Mouse (Mus musculus) lung, postnatal 0 days (tissue): ENCODE measurements around the gene Farsb. TPM values are rescaled to one million over a fixed set of nuclear protein-coding genes. Genes with fewer than 3 reads are reported as not detected.
A peak's percentile ranks its signal among the peaks of the same experiment; 100 is the strongest.

Source experiments
- ATAC-seq: fragments of 200-750 bp; cut with Nextera tagmentation; 2 replicates; pipeline ENCODE4 v1.8.0; 2017; ENCODE audit warnings: moderate library complexity
- DNase-seq: peaks from one replicate; pipeline ENCODE4 v3.0.0-alpha.2; 2016; ENCODE audit warnings: low spot score
- H3K27ac ChIP-seq: fragments of 300-500 bp; sonication (generic); 2 replicates; pipeline ENCODE4 v1.5.1; 2014; ENCODE audit warnings: antibody characterized with exemption, mild to moderate bottlenecking, low read length, mixed read lengths
- H3K27me3 ChIP-seq: fragments of 300-500 bp; sonication (generic); replicated peaks from 2 replicates; pipeline ENCODE4 v1.6.1; 2014; ENCODE audit warnings: low read length, mixed read lengths; ENCODE audit not compliant: insufficient read depth
- H3K36me3 ChIP-seq: fragments of 300-500 bp; sonication (generic); 2 replicates; pipeline ENCODE4 v1.6.1; 2014; ENCODE audit warnings: low read length, mixed read lengths; ENCODE audit not compliant: insufficient read depth
- H3K4me1 ChIP-seq: fragments of 300-500 bp; sonication (generic); 2 replicates; pipeline ENCODE4 v1.6.1; 2014; ENCODE audit warnings: antibody characterized with exemption, low read depth, low read length, mixed read lengths; ENCODE audit not compliant: insufficient read depth
- H3K4me2 ChIP-seq: fragments of 300-500 bp; sonication (generic); replicated peaks from 2 replicates; pipeline ENCODE4 v1.6.1; 2014; ENCODE audit warnings: low read depth, mild to moderate bottlenecking, low read length, moderate library complexity, mixed read lengths
- H3K4me3 ChIP-seq: fragments of 300-500 bp; sonication (generic); 2 replicates; pipeline ENCODE4 v1.5.1; 2014; ENCODE audit warnings: low read depth, low read length
- H3K9ac ChIP-seq: fragments of 300-500 bp; sonication (generic); replicated peaks from 2 replicates; pipeline ENCODE4 v1.6.1; 2014; ENCODE audit warnings: low read depth, mild to moderate bottlenecking
- H3K9me3 ChIP-seq: fragments of 300-500 bp; sonication (generic); 2 replicates; pipeline ENCODE4 v1.6.1; 2016; ENCODE audit warnings: low read length, mixed read lengths
- CTCF ChIP-seq: IDR thresholded peaks from 2 replicates; pipeline ENCODE4 v1.5.1; 2016; ENCODE audit warnings: antibody characterized with exemption, mild to moderate bottlenecking
- EP300 ChIP-seq: IDR thresholded peaks from 2 replicates; pipeline ENCODE4 v1.6.1; 2016; ENCODE audit warnings: antibody characterized with exemption, mild to moderate bottlenecking, control low read depth
- WGBS: fragments of 180-500 bp; shearing (Covaris S2); extraction: QIAGEN DNeasy Blood & Tissue Kit; methylation state at CpG from one replicate; pipeline ENCODE4 v1.1.7; 2014; 5-methylcytosine and 5-hydroxymethylcytosine counted together
- polyA plus RNA-seq: library from polyadenylated mRNA; unstranded; fragments of >200 nt; fragmentation: Nextera tagmentation; extraction: Ambion mirVana; gene quantifications from 2 replicates; pipeline ENCODE4 v1.2.1, GENCODE M21; 2015

The Farsb gene
- polyA plus RNA-seq, 1 experiment from 2014 or later: 41.8 TPM

DNA sequence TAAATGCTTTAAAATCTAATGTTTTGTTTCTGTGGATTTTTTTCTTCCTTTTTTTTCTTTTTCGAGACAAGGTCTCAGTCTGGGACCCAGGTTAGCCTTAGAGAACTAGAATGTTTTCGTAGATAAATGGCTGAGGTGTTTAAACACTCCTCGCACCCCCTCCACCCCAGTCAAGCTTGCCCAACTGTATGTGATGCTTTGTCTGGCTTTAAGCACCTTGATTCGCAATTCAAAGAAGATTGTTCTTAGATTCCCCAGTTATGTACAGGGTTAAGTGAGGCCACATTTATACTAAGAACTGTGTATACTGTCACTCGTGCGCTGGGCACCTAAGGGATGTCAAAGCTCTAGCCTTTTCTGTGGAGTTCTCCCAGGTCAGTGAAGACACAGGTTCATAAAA, 68.4 kb downstream of the Farsb start:
- H3K9ac ChIP-seq: no peak overlapping the region
- H3K27ac ChIP-seq: no peak overlapping the region
- no peak overlapping the region for H3K4me2 ChIP-seq
- no peaks in the 10 kb centered on the region for H3K27me3 ChIP-seq
- no peak for ATAC-seq
- DNase-seq: no peak
- no peak overlapping the region for H3K4me3 ChIP-seq
- H3K36me3 ChIP-seq: no peaks in the 10 kb centered on the region
- TF ChIP-seq CTCF (no peak), EP300 (no peak)
- WGBS: 91% methylated on average over 6 of the region's 6 CpGs
- H3K4me1 ChIP-seq: no peaks in the 10 kb centered on the region
- H3K9me3 ChIP-seq: no peaks in the 10 kb centered on the region

DNA sequence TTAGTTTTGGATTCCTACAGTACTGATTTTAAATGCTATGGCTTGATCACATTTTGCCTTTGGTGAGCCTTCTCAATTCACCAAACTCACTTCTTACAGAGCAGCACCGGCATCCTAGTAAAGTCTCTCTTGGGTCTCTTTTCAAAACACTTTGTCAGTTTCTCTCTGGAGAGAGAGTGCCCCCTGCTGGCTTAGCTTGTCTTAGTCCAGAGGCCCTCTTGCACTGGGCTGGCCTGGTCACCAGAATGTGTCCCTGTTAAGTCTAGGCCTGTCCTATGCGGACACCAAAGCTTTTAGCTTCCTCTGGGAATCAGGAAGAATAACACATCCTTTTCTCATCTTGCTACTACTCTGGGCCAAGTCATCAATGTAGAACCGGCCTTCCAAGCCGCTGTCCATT, 69.1 kb downstream of the Farsb start:
- 45% methylated on average over 4 of the region's 4 CpGs for WGBS
- Histone ChIP-seq H3K4me1 (no peaks in the 10 kb centered on the region), H3K27me3 (no peaks in the 10 kb centered on the region), H3K4me2 (no peak overlapping the region), H3K36me3 (no peaks in the 10 kb centered on the region), H3K9me3 (no peaks in the 10 kb centered on the region), H3K27ac (no peak overlapping the region), H3K4me3 (no peak overlapping the region), H3K9ac (no peak overlapping the region)
- DNase-seq (peak; percentile 88), ATAC-seq (peak; percentile 68)
- TF ChIP-seq CTCF (peak; percentile 88), EP300 (no peak)

DNA sequence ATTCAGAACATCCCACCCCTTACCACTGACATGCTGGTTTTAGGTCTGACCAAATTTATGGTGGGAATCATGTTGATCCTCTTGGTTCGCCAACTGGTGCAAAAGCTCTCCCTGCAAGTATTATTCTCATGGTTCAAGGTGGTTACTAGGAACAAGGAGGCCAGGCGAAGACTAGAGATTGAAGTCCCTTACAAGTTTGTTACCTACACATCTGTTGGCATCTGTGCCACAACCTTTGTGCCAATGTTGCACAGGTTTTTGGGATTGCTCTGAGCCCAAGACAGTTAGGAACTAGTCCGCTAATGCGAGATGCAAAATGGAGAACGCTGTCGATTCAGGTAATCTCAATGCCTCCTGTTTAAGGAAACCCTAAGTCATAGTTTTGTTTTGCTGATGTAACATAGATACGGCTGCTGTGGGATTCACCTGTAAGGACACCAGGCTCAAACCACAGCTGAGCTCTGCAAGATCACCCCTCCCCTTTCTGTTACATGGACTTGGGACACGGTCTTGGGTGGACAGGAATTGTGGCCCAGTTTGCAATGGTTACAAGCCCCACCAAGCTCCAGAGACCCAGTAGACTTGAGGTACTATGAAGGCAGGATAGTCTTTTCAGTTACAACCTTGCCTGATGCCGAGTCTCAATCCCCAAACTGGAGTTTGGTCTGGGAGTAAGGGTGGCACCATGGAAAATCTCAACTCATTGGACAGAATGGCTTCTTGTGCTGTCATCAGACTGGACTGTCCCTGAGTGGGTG, 71.4 kb downstream of the Farsb start:
- TF ChIP-seq EP300: no peak
- TF ChIP-seq CTCF: no peak
- no peaks in the 10 kb centered on the region for H3K36me3 ChIP-seq
- WGBS: 93% methylated on average over 9 of the region's 9 CpGs
- H3K9me3 ChIP-seq: no peaks in the 10 kb centered on the region
- no peak overlapping the region for H3K4me2 ChIP-seq
- H3K4me1 ChIP-seq: peaks cover 2% of the 10 kb centered on the region; the same call in 1 of the 2 replicates
- no peak overlapping the region for H3K27ac ChIP-seq
- H3K4me3 ChIP-seq: no peak overlapping the region
- H3K9ac ChIP-seq: no peak overlapping the region
- ATAC-seq (no peak), DNase-seq (no peak)
- H3K27me3 ChIP-seq: no peaks in the 10 kb centered on the region

DNA sequence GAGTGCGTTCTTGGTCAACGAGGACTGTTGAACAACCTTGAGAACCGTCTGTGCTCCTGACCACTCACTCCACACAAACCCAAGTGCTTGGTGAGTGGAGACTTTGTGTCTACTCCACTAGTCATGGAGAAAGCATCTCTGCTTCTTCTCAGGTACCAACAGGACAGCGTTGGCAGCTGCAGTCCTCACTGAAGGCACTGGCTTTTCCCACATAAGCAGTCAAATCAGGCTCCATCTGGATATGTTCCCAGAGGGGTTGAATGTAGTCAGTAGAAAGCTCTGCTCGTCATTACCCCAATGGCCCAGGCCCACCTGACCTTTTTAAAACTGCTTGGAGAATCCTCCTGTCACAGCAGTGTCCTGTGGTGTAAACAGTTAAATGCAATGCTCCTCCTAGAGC, 74.3 kb downstream of the Farsb start:
- H3K36me3 ChIP-seq: no peaks in the 10 kb centered on the region
- ATAC-seq: no peak
- peaks cover 2% of the 10 kb centered on the region; the same call in 1 of the 2 replicates for H3K4me1 ChIP-seq
- H3K4me3 ChIP-seq: no peak overlapping the region
- H3K27ac ChIP-seq: no peak overlapping the region
- H3K4me2 ChIP-seq: no peak overlapping the region
- DNase-seq: no peak
- TF ChIP-seq CTCF (no peak), EP300 (no peak)
- no peak overlapping the region for H3K9ac ChIP-seq
- no peaks in the 10 kb centered on the region for H3K9me3 ChIP-seq
- 81% methylated on average over 5 of the region's 5 CpGs for WGBS
- no peaks in the 10 kb centered on the region for H3K27me3 ChIP-seq

DNA sequence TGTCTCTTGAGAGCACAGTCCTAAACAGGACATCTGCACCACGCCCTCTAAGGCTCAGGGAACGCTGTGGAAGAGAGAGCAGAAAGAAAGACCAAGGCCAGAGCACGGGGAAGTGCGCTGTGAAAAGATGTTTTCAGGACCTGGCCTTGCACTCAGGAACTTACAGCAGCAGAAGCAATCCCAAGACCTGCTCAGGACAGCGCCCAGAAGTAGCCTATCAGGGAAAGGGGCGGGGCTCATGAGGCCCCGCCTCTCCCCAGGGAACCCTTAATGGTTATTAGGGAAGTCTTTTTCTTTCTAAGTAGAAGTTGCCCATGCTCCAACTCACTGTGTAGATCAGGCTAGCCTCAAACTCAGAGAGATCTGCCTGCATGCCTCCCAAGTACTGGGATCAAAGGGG, 76.0 kb downstream of the Farsb start:
- 26% methylated on average over 7 of the region's 7 CpGs for WGBS
- Histone ChIP-seq H3K4me1 (peaks cover 2% of the 10 kb centered on the region; the same call in 1 of the 2 replicates), H3K4me3 (no peak overlapping the region), H3K9ac (no peak overlapping the region), H3K4me2 (no peak overlapping the region), H3K36me3 (no peaks in the 10 kb centered on the region), H3K27ac (no peak overlapping the region), H3K27me3 (no peaks in the 10 kb centered on the region), H3K9me3 (no peaks in the 10 kb centered on the region)
- TF ChIP-seq EP300: no peak
- no peak for TF ChIP-seq CTCF
- DNase-seq (peak; percentile 37), ATAC-seq (peak; percentile 52)

DNA sequence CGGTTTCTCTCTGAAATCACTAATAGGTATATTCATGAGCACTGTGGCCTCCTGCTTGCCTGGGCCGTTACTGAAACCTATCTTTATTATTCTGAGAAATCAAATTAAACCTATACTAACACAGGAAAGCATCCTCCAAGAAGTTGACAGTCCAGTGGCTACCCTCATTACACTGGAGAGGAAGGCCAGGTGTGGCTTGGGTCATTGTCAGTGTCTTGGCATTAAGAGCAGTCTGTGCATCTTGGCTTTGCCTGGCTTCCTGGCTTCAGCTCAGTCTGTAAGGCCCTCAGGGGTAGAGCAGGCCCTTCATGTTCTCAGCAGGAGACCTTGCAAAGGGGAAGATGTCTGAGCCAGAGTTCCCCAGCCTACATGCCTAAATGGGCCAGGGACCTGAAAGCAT, 79.3 kb downstream of the Farsb start:
- Histone ChIP-seq H3K4me3 (no peak overlapping the region), H3K4me1 (peaks cover 2% of the 10 kb centered on the region; the same call in 1 of the 2 replicates), H3K9me3 (no peaks in the 10 kb centered on the region), H3K4me2 (no peak overlapping the region), H3K36me3 (no peaks in the 10 kb centered on the region), H3K9ac (no peak overlapping the region), H3K27ac (no peak overlapping the region), H3K27me3 (no peaks in the 10 kb centered on the region)
- TF ChIP-seq EP300: no peak
- TF ChIP-seq CTCF: no peak
- DNase-seq (no peak), ATAC-seq (no peak)
- WGBS: 87% methylated on average over 2 of the region's 2 CpGs
